Mouse (Mus musculus): Measurements from ENCODE around the gene Pramef6. TPM values are rescaled to one million over a fixed set of nuclear protein-coding genes. Genes with fewer than 3 reads are reported as not detected.
"Not testable (repeated sequence)": the region's sequence is repeated elsewhere in the genome, so short reads cannot be mapped to it uniquely, and the experiment has no call there.

Gene Pramef6
- not detected in 2 replicates for polyA plus RNA-seq (2016; fragmentation: Nextera tagmentation; extraction: Ambion mirVana)

- WGBS, result 91% methylated on average over 1 of the region's 1 CpGs
- H3K27ac ChIP-seq; H3K4me3 ChIP-seq; H3K27me3 ChIP-seq (replicated peaks); H3K9ac ChIP-seq; H3K4me1 ChIP-seq; ATAC-seq (ENCODE audit: low FRiP score, low read depth); H3K4me2 ChIP-seq (replicated peaks); H3K36me3 ChIP-seq: not testable (repeated sequence)
- H3K9me3 ChIP-seq, result peaks cover 11% of the 10 kb centered on the region; the same call in 1 of the 2 replicates
Measured at GRCm38 (mm10) chr4:143900280-143900679, at the start of gene Pramef6. TSS of gene Pramef6 (minus strand) at chr4:143900380.

- H3K4me2 ChIP-seq (replicated peaks); H3K4me3 ChIP-seq; H3K9ac ChIP-seq; H3K27ac ChIP-seq; H3K27me3 ChIP-seq (replicated peaks); ATAC-seq (ENCODE audit: low FRiP score, low read depth); H3K36me3 ChIP-seq; H3K4me1 ChIP-seq: not testable (repeated sequence)
- H3K9me3 ChIP-seq, result peaks cover 30% of the 10 kb centered on the region
- 90% methylated on average over 3 of the region's 3 CpGs for whole genome bisulfite sequencing
Measured at GRCm38 (mm10) chr4:143894406-143894805, 5.8 kb downstream of the Pramef6 start.

- not testable (repeated sequence) for H3K4me3 ChIP-seq; H3K4me2 ChIP-seq (replicated peaks); H3K27me3 ChIP-seq (replicated peaks); H3K9ac ChIP-seq; H3K27ac ChIP-seq; H3K36me3 ChIP-seq; ATAC-seq (ENCODE audit: low FRiP score, low read depth); H3K4me1 ChIP-seq
- 76% methylated on average over 1 of the region's 1 CpGs for WGBS
- peaks cover 18% of the 10 kb centered on the region for H3K9me3 ChIP-seq
Measured at GRCm38 (mm10) chr4:143882371-143882770, 17.8 kb downstream of the Pramef6 start.

- H3K27me3 ChIP-seq (replicated peaks); H3K36me3 ChIP-seq; H3K4me3 ChIP-seq; H3K9ac ChIP-seq; H3K4me1 ChIP-seq; ATAC-seq (ENCODE audit: low FRiP score, low read depth); H3K4me2 ChIP-seq (replicated peaks); H3K27ac ChIP-seq: not testable (repeated sequence)
- H3K9me3 ChIP-seq, result peaks cover 24% of the 10 kb centered on the region
Measured at GRCm38 (mm10) chr4:143846197-143846596, 54.0 kb downstream of the Pramef6 start, which contains the start of gene Gm13103. TSS of gene Gm13103 (plus strand) at chr4:143846497.

Other genes with a start within 250 kb of the Pramef6 start
- gene Gm13088, start 243.1 kb downstream of the Pramef6 start, polyA plus RNA-seq (2016; fragmentation: Nextera tagmentation; extraction: Ambion mirVana), result not detected in 2 replicates
- not detected in 2 replicates for gene Gm13089, start 197.7 kb downstream of the Pramef6 start, polyA plus RNA-seq (2016; fragmentation: Nextera tagmentation; extraction: Ambion mirVana)
- not detected in 2 replicates for gene Gm13078, start 180.9 kb downstream of the Pramef6 start, polyA plus RNA-seq (2016; fragmentation: Nextera tagmentation; extraction: Ambion mirVana)
- gene Gm13023, start 111.0 kb downstream of the Pramef6 start, polyA plus RNA-seq (2016; fragmentation: Nextera tagmentation; extraction: Ambion mirVana), result not detected in 2 replicates
- not detected in 2 replicates for gene Gm13084, start 84.3 kb downstream of the Pramef6 start, polyA plus RNA-seq (2016; fragmentation: Nextera tagmentation; extraction: Ambion mirVana)
- not detected in 2 replicates for gene Gm13103, start 53.9 kb downstream of the Pramef6 start, polyA plus RNA-seq (2016; fragmentation: Nextera tagmentation; extraction: Ambion mirVana)
- not detected in 2 replicates for gene Pramef25, start 50.6 kb upstream of the Pramef6 start, polyA plus RNA-seq (2016; fragmentation: Nextera tagmentation; extraction: Ambion mirVana)
- not detected in 2 replicates for gene Gm13101, start 66.6 kb upstream of the Pramef6 start, polyA plus RNA-seq (2016; fragmentation: Nextera tagmentation; extraction: Ambion mirVana)
- gene Pramef17, start 94.0 kb upstream of the Pramef6 start, polyA plus RNA-seq (2016; fragmentation: Nextera tagmentation; extraction: Ambion mirVana), result not detected in 2 replicates
- gene Pramel4, start 158.7 kb upstream of the Pramef6 start, polyA plus RNA-seq (2016; fragmentation: Nextera tagmentation; extraction: Ambion mirVana), result not detected in 2 replicates
- not detected in 2 replicates for gene Gm13102, start 206.1 kb upstream of the Pramef6 start, polyA plus RNA-seq (2016; fragmentation: Nextera tagmentation; extraction: Ambion mirVana)